Mouse (Mus musculus) bone marrow, adult 2 months (tissue): ENCODE results near the gene Gm21860. TPM values are rescaled to one million over a fixed set of nuclear protein-coding genes. Genes with fewer than 3 reads are reported as not detected.
"Not testable (repeated sequence)": the region's sequence is repeated elsewhere in the genome, so short reads cannot be mapped to it uniquely, and the experiment has no call there.

Source experiments
- H3K27ac ChIP-seq: fragments of 200-500 bp; 2 replicates; pipeline ENCODE4 v1.5.1; 2012; ENCODE audit warnings: low read depth, mild to moderate bottlenecking, control low read depth, inconsistent platforms, low read length; ENCODE audit not compliant: control insufficient read depth, poor library complexity, insufficient read depth
- H3K4me1 ChIP-seq: fragments of 200-500 bp; 2 replicates; pipeline ENCODE4 v1.6.1; 2011; ENCODE audit warnings: low read length; ENCODE audit not compliant: control insufficient read depth, insufficient read depth
- H3K4me3 ChIP-seq: fragments of 200-500 bp; replicated peaks from 2 replicates; pipeline ENCODE3; 2011; ENCODE audit warnings: mild to moderate bottlenecking, low read depth, low read length, control low read depth; ENCODE audit not compliant: control insufficient read depth
- WGBS: fragments of 180-500 bp; shearing (Covaris S2); methylation state at CpG from one replicate; pipeline ENCODE4 v1.1.7; 2018; 5-methylcytosine and 5-hydroxymethylcytosine counted together
- polyA plus RNA-seq: library from polyadenylated mRNA; stranded (reverse); fragments of >200 nt; gene quantifications from 2 replicates; pipeline ENCODE4 v1.2.4, GENCODE M21; 2011; ENCODE audit warnings: low replicate concordance; ENCODE audit not compliant: missing spikeins, insufficient read depth, insufficient read length

Gm21860 gene
- polyA plus RNA-seq, 1 experiment: not detected

- WGBS: 64% methylated on average over 20 of the region's 20 CpGs
- H3K27ac ChIP-seq: not testable (repeated sequence)
Measured at GRCm38 (mm10) chrY:90730908-90731592, 23.6 kb downstream of the Gm21860 start.

GRCm38 (mm10) chrY:90729816-90730303 lies 24.8 kb downstream of the Gm21860 start:
- WGBS: 54% methylated on average over 12 of the region's 12 CpGs
- H3K27ac ChIP-seq, H3K4me3 ChIP-seq, H3K4me1 ChIP-seq: not testable (repeated sequence)

More at GRCm38 (mm10) chrY:90730908-90731592, 23.6 kb downstream of the Gm21860 start:
- H3K4me1 ChIP-seq, H3K4me3 ChIP-seq: not testable (repeated sequence)

GRCm38 (mm10) chrY:90728905-90729256 lies 25.7 kb downstream of the Gm21860 start:
- not testable (repeated sequence) for H3K4me1 ChIP-seq, H3K4me3 ChIP-seq, H3K27ac ChIP-seq
- 80% methylated on average over 17 of the region's 17 CpGs for WGBS

GRCm38 (mm10) chrY:90728251-90728904 lies 26.2 kb downstream of the Gm21860 start:
- not testable (repeated sequence) for H3K27ac ChIP-seq, H3K4me1 ChIP-seq, H3K4me3 ChIP-seq
- 68% methylated on average over 13 of the region's 13 CpGs for WGBS

- not testable (repeated sequence) for H3K4me1 ChIP-seq, H3K4me3 ChIP-seq, H3K27ac ChIP-seq
- 72% methylated on average over 13 of the region's 13 CpGs for WGBS
Measured at GRCm38 (mm10) chrY:90727121-90727908, 27.3 kb downstream of the Gm21860 start.

- H3K4me3 ChIP-seq, H3K27ac ChIP-seq, H3K4me1 ChIP-seq: not testable (repeated sequence)
- 78% methylated on average over 22 of the region's 23 CpGs for WGBS
Measured at GRCm38 (mm10) chrY:90725701-90726451, 28.7 kb downstream of the Gm21860 start.

GRCm38 (mm10) chrY:90725166-90725565 lies 29.5 kb downstream of the Gm21860 start:
- H3K27ac ChIP-seq, H3K4me3 ChIP-seq, H3K4me1 ChIP-seq: not testable (repeated sequence)
- WGBS: 82% methylated on average over 10 of the region's 10 CpGs

- H3K4me3 ChIP-seq, H3K4me1 ChIP-seq, H3K27ac ChIP-seq: not testable (repeated sequence)
- WGBS: 53% methylated on average over 8 of the region's 8 CpGs
Measured at GRCm38 (mm10) chrY:90724014-90724709, 30.5 kb downstream of the Gm21860 start.

- H3K4me3 ChIP-seq, H3K27ac ChIP-seq, H3K4me1 ChIP-seq: not testable (repeated sequence)
- WGBS: 68% methylated on average over 9 of the region's 9 CpGs
Measured at GRCm38 (mm10) chrY:90723336-90723987, 31.2 kb downstream of the Gm21860 start.

- H3K4me1 ChIP-seq, H3K4me3 ChIP-seq, H3K27ac ChIP-seq: not testable (repeated sequence)
- 34% methylated on average over 5 of the region's 5 CpGs for WGBS
Measured at GRCm38 (mm10) chrY:90720505-90720904, 34.1 kb downstream of the Gm21860 start.

- H3K4me1 ChIP-seq, H3K27ac ChIP-seq, H3K4me3 ChIP-seq: not testable (repeated sequence)
- 82% methylated on average over 13 of the region's 13 CpGs for WGBS
Measured at GRCm38 (mm10) chrY:90719403-90720232, 35.0 kb downstream of the Gm21860 start.
